Mouse (Mus musculus) lung, postnatal 14 days (tissue): ENCODE data around the gene Xkrx.
"Not testable (repeated sequence)": the region's sequence is repeated elsewhere in the genome, so short reads cannot be mapped to it uniquely, and the experiment has no call there.

Experiments
- DNase-seq: peaks from one replicate; pipeline ENCODE4 v3.0.0; 2021

The Xkrx gene

GRCm38 (mm10) chrX:134162043-134162720 is at the start of gene Xkrx:
TSS of gene Xkrx (minus strand) at chrX:134162076.
- DNase-seq = peak; percentile 8

- no peak for DNase-seq
Observed at GRCm38 (mm10) chrX:134211151-134211642, 49.3 kb upstream of the Xkrx start.

GRCm38 (mm10) chrX:134208491-134208890 is 46.6 kb upstream of the Xkrx start:
- DNase-seq = no peak

- DNase-seq = not testable (repeated sequence)
Observed at GRCm38 (mm10) chrX:134187201-134187600, 25.3 kb upstream of the Xkrx start, which contains the start of gene Arl13a. TSS of gene Arl13a (plus strand) at chrX:134187501.

GRCm38 (mm10) chrX:134174699-134175098 is 12.8 kb upstream of the Xkrx start:
- DNase-seq = no peak

- no peak for DNase-seq
Observed at GRCm38 (mm10) chrX:134170584-134170983, 8.7 kb upstream of the Xkrx start.

- peak; percentile 1 for DNase-seq
Observed at GRCm38 (mm10) chrX:134163484-134163883, 1.6 kb upstream of the Xkrx start.

GRCm38 (mm10) chrX:134162826-134163225 is 950 bp upstream of the Xkrx start:
- DNase-seq = peak; percentile 2

- DNase-seq = no peak
Observed at GRCm38 (mm10) chrX:134160442-134160841, 1.4 kb downstream of the Xkrx start.

GRCm38 (mm10) chrX:134158151-134158550 is 3.7 kb downstream of the Xkrx start:
- no peak for DNase-seq

- DNase-seq = no peak
Observed at GRCm38 (mm10) chrX:134141986-134142385, 19.9 kb downstream of the Xkrx start.

GRCm38 (mm10) chrX:134141551-134141950 is 20.3 kb downstream of the Xkrx start:
- no peak for DNase-seq

GRCm38 (mm10) chrX:134140024-134140423 is 21.9 kb downstream of the Xkrx start:
- no peak for DNase-seq

- no peak for DNase-seq
Observed at GRCm38 (mm10) chrX:134133821-134134220, 28.1 kb downstream of the Xkrx start.

GRCm38 (mm10) chrX:134132295-134132694 is 29.6 kb downstream of the Xkrx start:
- DNase-seq = peak; percentile 29

GRCm38 (mm10) chrX:134128549-134128948 is 33.3 kb downstream of the Xkrx start:
- DNase-seq = no peak

GRCm38 (mm10) chrX:134116417-134116816 is 45.5 kb downstream of the Xkrx start:
- no peak for DNase-seq

GRCm38 (mm10) chrX:134111767-134112166 is 50.1 kb downstream of the Xkrx start:
- DNase-seq = no peak

GRCm38 (mm10) chrX:134102641-134103040 is 59.2 kb downstream of the Xkrx start:
- no peak for DNase-seq
